Mouse (Mus musculus) frontal cortex, postnatal 25 days (tissue): ENCODE measurements around the gene Rictor.

ENCODE experiments used
- DNase-seq, 2 experiments: peaks; one replicate each; pipeline ENCODE4 v3.0.0; 2022; ENCODE audit warnings: low spot score in 2 of 2

The Rictor gene

GRCm38 (mm10) chr15:6707936-6708525 lies at the start of gene Rictor:
TSS of gene Rictor (plus strand) at chr15:6708379.
- peak; percentile 49 to 57 for DNase-seq

GRCm38 (mm10) chr15:6661951-6662350 lies 46.2 kb upstream of the Rictor start:
- DNase-seq = no peak

- DNase-seq = no peak
Measured at GRCm38 (mm10) chr15:6663991-6664390, 44.2 kb upstream of the Rictor start.

DNA sequence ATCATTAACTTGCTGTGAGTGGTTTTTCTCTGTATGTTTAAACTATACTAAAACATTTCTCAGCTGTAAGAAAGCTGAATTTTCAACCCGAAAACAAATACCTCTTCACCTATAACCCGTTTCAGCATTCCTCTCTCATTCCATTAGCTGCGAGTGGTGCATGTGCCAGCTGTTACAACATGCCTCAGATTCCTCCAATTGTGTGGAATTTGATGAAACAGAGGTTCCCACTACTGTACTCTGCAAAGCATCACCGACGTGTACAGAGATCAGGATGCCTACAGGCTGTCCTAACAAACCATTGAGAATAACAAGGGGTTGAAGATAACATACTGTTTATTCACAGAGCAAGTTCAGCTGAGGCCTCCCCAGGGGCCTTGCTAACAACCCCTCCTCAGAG lies 42.1 kb upstream of the Rictor start:
- DNase-seq = no peak

DNA sequence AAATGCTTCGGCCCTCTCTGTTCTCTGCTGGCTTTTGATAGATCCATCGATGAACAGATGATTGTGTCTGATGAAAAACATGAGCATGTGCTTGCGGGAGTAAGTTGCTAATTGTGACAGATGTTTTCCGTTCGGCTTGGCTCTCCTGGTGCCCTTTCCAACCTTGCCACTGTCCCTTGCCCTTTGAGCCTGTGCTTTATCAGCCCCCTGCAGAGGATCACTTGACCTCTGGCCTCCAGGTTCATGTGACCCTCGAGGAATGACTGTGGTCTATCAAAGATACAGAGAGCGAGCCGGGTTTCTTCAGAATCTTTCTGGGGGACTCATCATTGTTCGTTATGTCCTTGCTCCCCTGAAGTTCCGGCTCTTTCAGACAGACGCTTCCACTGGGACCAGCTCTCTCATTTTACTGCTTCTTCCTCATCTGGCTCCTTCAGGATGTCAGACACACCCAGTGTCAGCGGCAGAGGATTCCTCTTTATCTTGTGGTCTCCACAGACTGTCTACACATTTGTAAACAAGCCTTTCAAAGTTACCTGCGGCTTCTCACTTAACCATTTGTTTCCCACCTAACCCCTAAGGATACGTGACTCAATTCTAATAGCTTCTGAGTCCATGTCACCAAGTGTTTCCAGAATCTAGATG lies 39.3 kb upstream of the Rictor start:
- no peak for DNase-seq

- no peak for DNase-seq
Measured at GRCm38 (mm10) chr15:6678479-6678878, 29.7 kb upstream of the Rictor start.

GRCm38 (mm10) chr15:6702164-6702563 lies 6.0 kb upstream of the Rictor start:
- no peak for DNase-seq

DNA sequence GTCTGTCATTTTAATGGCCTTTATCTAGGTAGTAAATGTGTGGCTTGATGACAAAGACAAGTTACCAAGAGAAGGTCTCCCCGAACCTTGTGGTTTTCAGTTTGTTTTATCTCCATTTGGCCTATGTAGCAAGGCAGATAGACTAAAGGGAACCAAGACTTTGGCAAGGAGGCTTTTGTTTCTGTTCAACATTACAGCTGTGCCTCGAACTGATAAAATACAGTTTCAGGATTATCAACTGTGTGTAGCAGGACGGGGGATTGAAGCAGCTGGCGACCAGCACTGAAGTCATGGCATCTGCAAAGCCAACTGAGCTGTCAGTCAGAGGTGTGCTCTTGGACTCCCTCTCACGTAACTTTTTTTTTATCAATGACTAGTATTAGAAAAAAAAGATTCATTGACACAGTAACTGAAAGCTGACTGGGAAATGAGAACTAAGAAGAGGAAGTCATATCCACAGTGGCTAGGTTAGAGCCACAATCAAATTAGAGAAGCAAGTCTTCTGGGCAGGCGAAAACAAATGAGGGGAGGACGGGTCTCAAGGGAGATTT lies 2.8 kb upstream of the Rictor start:
- DNase-seq = no peak

GRCm38 (mm10) chr15:6707551-6707935 lies 636 bp upstream of the Rictor start:
- DNase-seq = peak; percentile 45 to 47

DNA sequence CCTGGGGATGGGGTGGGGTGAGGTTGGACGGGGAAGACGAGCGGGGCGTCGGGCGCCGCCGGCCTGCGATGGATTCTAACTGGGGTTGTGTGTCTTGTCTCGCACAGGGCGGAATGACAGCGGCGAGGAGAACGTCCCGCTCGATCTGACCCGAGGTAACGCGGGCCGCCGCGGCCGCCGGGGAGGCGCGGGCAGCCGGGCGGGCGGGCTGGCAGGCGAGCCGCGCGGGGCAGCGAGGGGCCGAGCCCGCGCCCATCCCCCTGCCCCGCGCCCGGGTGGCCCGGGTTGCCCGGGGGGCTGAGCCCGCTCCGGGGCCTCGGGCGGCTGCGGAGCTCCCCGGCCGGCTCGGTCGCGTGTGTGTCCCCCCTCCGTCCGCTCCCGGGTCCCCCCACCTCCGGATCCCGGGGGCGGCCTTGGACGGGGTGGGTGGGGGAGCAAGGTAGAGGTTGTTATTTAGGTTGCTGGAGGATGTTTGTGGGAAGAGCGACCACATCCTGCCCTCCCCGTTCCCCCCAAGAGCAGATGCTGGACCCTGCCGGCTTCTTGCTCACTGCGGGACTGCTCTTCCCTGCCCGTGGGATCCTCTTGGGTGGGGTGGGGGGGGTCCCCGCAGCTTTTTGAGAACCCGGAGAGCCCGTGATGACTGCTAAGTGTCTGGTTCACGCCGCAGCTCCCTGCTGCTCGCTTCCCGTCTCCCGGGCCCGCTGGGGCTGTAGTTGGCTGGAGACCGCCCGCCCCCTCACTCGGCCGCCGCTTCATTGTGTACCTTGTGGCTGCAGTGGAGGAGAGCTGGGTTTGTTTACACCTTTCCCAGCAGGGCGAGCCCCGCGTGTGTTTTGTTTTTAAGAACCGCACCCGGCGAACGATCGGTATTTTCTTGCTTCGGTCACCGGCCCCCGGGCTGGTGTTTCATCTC lies 605 bp downstream of the Rictor start:
- DNase-seq = peak; percentile 17 to 19

DNA sequence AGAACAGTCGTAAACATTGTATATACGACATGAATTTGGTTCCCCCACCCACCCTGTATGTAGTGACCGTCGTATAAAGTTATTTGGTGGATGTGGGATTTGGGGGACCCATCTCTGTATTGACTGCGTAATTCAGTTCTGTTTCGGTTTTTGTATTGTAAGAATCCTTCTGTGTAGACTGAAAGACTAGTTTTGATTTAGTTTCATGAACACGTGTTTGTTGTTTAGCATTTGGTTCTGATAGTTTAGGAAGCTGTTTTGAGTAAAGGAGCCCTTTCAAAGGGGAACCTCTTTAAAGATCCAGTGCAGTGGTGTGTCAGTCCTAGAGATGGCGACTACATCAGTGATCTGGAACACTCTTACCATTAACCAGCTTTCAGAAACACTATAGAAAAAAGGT lies 1.4 kb downstream of the Rictor start:
- no peak for DNase-seq

DNA sequence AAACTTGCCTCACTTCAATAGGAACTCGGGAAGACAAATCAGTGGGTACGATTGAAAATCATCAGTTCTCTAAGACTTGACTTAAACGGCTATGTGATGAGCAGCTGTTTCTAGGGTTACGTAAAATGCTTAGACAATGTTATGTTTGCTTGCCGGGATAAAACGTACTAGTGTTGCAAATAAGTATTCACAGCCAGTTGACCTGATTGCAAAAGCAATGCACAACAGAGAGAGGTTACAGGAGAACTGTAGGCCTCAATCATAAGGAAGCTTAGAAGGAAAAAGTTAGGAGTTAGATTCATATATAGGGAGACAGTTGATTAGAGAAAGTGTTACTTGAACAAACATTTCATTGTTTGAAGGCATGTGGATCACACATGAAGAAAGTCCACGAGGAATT lies 2.2 kb downstream of the Rictor start:
- no peak for DNase-seq

GRCm38 (mm10) chr15:6711226-6711625 lies 3.0 kb downstream of the Rictor start:
- no peak for DNase-seq

DNA sequence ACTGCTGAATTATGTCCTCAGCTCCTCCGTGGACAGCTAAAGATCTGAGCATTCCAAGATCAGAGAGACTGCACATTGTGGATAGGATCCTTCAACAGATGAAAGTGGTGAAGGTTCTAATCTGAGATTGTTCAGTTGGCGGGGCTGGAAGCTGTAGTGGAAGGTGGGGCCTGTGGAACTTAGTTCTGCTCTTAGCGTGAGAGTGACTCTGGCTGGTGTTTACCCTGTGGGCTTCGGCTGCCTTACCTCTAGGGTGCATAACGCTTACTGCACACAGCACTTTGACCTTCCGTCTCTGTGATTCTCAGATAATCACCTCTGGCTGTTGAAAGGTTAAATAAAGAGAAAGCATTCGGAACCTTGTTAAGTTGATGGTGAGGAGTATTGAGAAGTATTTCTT lies 6.6 kb downstream of the Rictor start:
- DNase-seq = no peak

DNA sequence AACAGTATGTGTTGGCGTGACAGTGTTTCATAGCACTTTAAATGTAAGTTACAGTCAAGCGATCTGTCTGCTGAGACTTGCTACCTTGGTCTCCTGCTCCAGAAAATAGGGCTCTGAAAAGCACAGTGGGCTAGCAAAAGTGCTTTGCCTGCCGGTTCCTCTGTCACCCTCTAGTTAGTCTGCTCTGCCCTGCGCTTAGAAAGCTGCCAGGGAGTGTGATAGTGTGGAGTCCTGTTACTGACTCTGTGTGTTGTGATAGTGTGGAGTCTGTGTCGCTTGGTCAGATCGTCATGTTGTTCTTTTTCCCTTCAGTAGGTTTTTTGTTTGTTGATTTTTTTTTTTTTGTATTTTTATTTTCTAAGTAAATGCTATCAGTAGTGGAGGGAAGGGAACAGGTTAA lies 7.1 kb downstream of the Rictor start:
- no peak for DNase-seq

- no peak for DNase-seq
Measured at GRCm38 (mm10) chr15:6721385-6721784, 13.2 kb downstream of the Rictor start.

DNA sequence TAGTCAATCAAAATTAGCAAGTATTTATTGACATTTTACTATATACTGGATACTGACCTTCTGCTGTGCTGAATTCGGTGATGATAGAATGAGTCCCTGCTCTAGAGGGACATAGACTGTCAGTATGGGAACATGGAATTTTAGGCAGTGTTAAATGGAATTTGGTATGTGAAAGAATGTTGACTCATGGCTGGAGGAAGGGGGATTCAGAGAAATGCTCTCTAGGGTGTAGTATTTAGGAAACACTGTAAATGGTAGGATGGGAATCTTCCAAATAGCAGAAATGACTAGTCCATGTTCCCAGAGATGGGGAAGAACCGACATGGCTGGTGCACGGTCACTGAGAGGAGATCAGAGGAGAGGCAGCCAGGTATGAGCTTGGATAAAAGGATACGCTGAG lies 13.6 kb downstream of the Rictor start:
- DNase-seq = no peak

DNA sequence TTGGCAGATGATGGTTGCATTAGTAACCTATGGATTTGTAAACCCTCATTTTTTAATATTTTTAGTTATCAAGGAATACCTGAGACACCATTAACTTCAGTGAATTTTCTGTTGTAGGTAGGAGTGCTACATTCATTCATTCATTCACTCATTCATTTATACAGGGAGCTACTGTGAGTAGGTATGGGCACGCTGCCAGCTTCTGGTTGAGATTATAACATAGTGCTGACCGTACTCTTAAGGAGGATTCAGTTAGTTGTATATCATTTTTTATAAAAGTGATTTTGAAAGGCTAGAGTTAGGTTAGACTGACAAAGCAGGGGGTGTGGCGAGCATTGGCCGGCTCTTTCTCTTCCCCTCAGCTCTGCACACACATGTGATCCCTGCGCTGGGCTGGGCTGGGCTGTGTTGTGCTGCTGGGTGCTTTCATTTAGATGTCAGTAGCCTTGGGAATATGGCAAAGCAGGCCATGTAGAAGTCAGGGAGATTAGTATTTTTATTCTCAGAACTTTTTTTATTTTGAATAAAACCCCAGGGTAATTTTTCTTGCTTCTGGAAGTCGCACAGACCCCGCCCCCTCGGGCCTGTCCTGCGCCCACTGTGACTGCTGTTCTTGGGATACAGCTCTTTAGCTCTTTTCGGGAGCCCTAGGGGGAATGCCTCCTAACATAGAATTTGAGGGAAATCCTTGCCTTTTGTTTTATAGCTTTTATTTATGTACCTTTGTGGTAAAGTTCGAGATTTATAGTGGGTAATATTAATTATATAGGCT lies 14.4 kb downstream of the Rictor start:
- DNase-seq = no peak

DNA sequence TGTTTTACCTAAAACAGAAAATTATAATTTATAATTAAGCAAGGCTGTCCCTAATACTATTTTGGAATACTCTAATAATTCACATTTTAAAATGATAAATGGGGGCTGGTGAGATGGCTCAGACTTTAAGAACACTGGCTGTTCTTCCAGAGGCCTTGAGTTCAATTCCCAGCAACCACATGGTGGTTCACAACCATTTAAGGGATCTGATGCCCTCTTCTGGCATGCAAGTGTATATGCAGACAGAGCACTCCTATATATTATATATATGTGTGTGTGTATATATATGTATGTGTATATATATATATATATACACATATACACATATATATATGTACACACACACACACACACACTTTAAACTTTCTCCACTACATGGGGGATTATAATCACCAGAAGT lies 15.2 kb downstream of the Rictor start:
- DNase-seq = no peak

DNA sequence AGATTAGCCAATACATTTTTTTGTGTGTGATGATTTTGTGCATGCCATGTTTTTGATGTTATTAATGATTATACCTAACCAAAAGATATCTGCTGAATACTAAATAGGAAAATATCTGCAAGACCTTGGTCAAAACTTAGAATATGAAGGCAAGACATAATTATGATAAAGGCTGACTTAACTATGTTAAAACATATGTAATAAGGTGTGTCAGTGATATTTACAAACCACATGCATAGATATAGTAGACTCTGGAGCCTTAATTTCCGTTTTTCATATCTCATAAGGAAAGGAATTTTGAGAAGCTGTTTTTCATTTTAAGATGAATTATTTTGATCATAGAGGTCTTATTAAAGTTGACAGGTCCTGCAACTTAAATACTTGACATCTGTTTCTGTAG lies 16.3 kb downstream of the Rictor start:
- DNase-seq = no peak

- no peak for DNase-seq
Measured at GRCm38 (mm10) chr15:6726130-6726808, 18.1 kb downstream of the Rictor start.
